Mouse (Mus musculus) heart, postnatal 4 days (tissue): Measurements from ENCODE around the gene Nr2f2. TPM values are rescaled to one million over a fixed set of nuclear protein-coding genes. Genes with fewer than 3 reads are reported as not detected.

Source experiments
- DNase-seq: peaks from one replicate; pipeline ENCODE4 v3.0.0; 2021
- total RNA-seq, 2 experiments: library from RNA; stranded (reverse); gene quantifications; 2 replicates each; pipeline ENCODE4 v1.2.3; 2021

The Nr2f2 gene
- total RNA-seq, 2 experiments from 2014 or later, result 34.3 to 35.0 TPM

GRCm38 (mm10) chr7:70365401-70365811 is 1.1 kb downstream of the Nr2f2 start:
- peak; percentile 44 for DNase-seq

DNA sequence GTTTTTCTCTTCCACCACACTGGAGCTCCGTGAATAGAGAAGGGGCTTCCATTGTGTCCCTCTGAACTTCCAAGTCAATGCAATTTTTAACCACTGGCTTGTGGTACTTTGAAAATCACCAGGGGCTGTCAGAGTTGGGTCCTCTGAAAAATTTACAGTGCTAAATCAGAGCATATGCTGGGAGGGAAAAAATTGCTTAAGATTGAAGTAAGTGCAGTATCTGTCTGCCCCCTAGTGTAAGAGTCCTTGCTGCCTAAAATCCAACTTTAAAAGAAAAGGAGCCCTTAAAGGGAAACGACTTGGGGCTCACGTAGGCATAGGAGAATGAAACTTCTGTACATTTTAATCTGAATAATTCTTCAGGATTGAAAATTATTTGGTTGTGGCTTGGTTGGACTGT is 1.7 kb downstream of the Nr2f2 start:
- DNase-seq, result peak; percentile 15

DNA sequence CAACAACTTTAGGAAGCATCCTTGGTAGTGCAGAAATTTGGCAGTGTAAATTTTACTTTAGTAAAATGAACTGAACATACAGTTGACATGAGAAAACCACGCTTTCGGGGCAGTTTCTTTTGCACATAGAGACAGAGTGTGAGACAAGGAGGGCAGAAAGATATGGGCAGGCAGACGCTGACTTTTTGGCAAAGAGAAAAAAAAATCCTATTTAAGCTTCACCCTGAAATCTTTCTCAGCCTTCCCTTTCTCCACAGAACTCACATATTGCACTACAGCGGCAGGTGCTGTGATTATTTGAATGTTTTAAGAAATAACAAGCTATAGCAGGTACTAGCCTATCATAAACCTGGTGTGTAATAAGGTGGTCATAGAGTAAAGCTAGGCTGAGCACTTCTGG is 3.2 kb downstream of the Nr2f2 start:
- no peak for DNase-seq

GRCm38 (mm10) chr7:70362526-70363170 is 3.9 kb downstream of the Nr2f2 start:
- DNase-seq, result no peak

- DNase-seq, result peak; percentile 93
Measured at GRCm38 (mm10) chr7:70361383-70362364, 4.9 kb downstream of the Nr2f2 start.

GRCm38 (mm10) chr7:70360611-70361382 is 5.7 kb downstream of the Nr2f2 start:
- peak; percentile 58 for DNase-seq

GRCm38 (mm10) chr7:70359791-70360581 is 6.5 kb downstream of the Nr2f2 start:
- DNase-seq, result peak; percentile 39

- peak; percentile 55 for DNase-seq
Measured at GRCm38 (mm10) chr7:70358848-70359591, 7.5 kb downstream of the Nr2f2 start.

GRCm38 (mm10) chr7:70358020-70358847 is 8.3 kb downstream of the Nr2f2 start:
- no peak for DNase-seq

- no peak for DNase-seq
Measured at GRCm38 (mm10) chr7:70357516-70358019, 9.0 kb downstream of the Nr2f2 start.

DNA sequence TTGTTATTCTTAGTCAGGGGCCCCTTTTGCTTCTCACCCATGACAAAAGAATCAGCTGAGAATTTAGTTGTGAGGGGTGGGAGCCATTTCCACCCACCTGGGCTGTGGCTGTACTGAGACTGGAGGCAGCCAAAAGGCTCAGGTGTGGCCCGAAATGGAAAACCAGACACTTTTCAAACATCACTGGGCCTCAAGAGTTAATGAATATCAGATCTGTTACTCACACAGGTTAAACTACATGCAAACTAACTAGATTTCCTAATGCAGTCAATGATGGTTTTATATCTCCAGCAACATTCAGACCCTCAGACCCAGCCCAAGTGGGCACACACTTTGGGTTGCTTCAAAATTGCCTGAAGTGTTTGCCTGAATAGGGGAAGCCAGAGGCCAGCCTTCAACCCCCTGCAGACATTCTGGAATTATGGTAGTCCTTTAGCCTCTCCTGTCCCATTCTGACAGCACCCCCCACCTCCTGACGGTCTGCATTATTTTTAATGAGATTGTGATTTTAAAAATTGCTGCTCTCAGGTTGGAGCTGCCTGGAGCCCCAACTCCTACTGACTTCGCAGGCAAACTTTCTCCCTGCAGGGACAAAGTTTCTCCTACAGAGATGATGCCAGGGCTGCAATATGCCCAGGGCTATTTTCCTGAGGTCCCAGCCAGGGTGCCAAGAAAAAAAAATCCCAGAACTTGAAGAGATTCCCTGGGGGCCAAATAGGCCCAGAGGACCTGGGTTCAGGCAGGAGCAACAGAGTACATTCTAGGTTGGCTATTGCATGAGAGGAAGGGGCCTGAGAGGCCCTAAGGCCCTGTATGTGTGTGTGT is 9.6 kb downstream of the Nr2f2 start:
- DNase-seq, result no peak

- DNase-seq, result no peak
Measured at GRCm38 (mm10) chr7:70355691-70356568, 10.6 kb downstream of the Nr2f2 start.

DNA sequence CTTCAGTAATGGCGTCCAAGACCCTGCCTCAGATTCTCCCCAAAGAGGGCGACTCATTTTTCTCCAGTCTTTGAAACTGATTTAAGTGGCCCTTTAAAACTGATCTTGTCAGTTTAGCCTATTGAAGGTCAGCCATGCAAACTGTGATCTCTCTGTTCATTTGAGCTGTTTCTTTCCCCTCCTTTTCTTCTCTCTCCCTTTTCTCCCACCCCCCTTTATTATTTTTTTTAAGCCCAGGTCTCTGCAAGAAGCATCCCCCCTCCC is 11.2 kb downstream of the Nr2f2 start:
- no peak for DNase-seq

- DNase-seq, result no peak
Measured at GRCm38 (mm10) chr7:70354606-70355356, 11.8 kb downstream of the Nr2f2 start.

GRCm38 (mm10) chr7:70353151-70353550 is 13.4 kb downstream of the Nr2f2 start:
- DNase-seq, result no peak

DNA sequence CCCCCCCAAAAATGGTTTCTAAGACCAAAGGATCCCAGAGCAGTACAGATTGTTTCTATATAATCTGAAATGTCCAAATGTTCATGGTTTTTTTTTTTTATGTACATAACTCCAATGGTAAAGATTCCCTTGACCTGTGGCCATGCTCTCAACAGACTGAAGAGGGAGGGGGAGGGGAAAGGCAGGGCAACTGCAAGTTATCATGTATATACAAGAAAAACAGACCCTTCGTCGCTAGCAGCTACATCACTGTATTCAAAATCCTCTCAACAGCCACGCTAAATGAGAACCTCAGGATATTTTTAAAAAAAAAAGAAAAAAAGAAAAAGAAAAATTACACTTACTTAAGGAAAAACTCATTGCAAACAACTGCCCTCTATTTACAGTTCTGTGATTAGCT is 13.9 kb downstream of the Nr2f2 start:
- DNase-seq, result no peak

DNA sequence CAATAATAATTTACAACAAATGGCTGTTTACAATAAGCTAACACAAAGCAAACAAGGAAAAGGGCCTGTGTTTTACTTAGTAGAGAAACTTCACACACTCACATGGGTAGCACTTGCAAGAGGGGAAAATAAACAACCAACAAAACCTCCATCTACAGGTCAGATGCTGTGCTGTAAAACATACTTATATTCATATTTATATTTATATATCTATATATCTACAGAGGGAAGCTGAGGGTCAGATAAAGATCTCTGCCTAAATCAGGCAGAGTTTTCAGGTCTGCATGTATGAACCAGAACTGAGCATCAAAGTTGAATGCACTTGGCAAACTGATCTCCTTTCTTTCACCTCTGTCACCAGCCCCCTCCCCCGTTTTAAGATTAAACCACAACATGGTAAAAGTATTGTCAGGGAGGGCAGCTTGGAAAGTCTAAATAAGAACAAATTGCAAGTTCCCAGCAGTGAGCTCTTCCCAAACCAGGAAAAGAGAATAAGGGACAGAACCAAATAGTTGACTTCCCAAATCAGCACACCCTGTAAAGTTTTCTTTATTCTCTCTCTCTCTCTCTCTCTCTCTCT is 14.5 kb downstream of the Nr2f2 start:
- DNase-seq, result no peak
